Mouse (Mus musculus) testis, adult 2 months (tissue): ENCODE measurements around the gene Myoz1.

ENCODE experiments used
- CTCF ChIP-seq: fragments of 200-500 bp; IDR thresholded peaks from 2 replicates; pipeline ENCODE4 v1.5.1; 2012; ENCODE audit warnings: low read depth, mild to moderate bottlenecking, inconsistent platforms, low read length, moderate library complexity; ENCODE audit not compliant: control insufficient read depth, insufficient read depth, insufficient replicate concordance
- POLR2A ChIP-seq: fragments of 200-500 bp; IDR thresholded peaks from 2 replicates; pipeline ENCODE4 v1.6.1; 2012; ENCODE audit warnings: low read depth, mild to moderate bottlenecking, inconsistent platforms, low read length, moderate library complexity; ENCODE audit not compliant: control insufficient read depth

DNA sequence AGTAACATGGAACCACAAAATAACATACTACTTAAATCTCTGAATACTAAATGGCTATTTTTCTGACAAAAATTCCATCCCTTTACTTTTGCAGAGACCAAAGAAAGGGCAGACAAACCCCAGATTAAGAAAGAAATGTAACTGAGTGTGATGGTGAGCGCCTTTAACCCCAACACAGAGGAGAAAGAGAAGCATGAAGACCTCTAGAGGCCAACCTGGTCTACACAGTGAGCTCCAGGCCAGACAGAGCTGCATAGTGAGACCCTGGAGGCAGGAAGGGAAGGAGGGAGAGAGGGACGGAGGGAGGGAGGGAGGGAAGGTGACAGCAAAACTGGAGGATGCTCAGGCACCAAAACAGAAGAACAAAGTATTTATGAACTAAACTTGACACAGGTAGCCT, 56.1 kb downstream of the Myoz1 start:
- TF ChIP-seq CTCF (no peak), POLR2A (no peak)
